Mouse (Mus musculus): ENCODE data around the gene Ltb. TPM values are rescaled to one million over a fixed set of nuclear protein-coding genes. Genes with fewer than 3 reads are reported as not detected.

Ltb gene
- polyA plus RNA-seq, 1 experiment from 2014 or later = 1.2 TPM

DNA sequence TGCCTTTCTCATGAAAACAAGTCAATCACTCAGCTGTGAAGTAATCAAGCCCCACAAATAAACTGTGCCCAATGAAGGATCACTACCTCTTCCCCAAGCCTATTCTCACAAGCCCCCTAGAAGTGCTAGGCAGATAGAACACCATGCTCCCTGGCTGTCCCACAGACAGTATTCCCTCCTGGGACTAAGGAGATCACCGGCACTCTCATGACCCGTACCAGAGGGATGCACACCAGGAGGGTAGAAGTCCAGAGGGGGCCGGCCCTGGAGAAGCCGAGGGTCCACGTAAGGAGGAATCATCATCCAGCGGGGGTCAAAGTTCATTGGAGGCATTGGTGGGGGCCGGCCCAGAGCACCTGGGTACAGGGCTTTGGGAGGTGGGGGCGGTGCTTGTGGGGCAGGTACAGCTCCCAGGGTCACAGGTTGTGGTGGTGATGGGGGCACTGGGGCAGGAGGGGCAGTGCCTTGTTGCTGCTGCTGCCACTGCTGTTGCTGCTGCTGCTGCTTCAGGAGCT lies 36.5 kb upstream of the Ltb start:
- WGBS (ENCODE audit: insufficient replicate concordance) = 84% methylated on average over 8 of the region's 8 CpGs
- Histone ChIP-seq H3K9ac (no peak overlapping the region), H3K9me3 (replicated peaks) (no peaks in the 10 kb centered on the region), H3K27ac (replicated peaks) (no peak overlapping the region), H3K4me3 (replicated peaks) (no peak overlapping the region), H3K4me2 (no peak overlapping the region), H3K4me1 (replicated peaks) (peaks cover 14% of the 10 kb centered on the region), H3K27me3 (no peaks in the 10 kb centered on the region), H3K36me3 (replicated peaks) (peaks cover 100% of the 10 kb centered on the region)
- no peak for ATAC-seq (ENCODE audit: insufficient read depth)

DNA sequence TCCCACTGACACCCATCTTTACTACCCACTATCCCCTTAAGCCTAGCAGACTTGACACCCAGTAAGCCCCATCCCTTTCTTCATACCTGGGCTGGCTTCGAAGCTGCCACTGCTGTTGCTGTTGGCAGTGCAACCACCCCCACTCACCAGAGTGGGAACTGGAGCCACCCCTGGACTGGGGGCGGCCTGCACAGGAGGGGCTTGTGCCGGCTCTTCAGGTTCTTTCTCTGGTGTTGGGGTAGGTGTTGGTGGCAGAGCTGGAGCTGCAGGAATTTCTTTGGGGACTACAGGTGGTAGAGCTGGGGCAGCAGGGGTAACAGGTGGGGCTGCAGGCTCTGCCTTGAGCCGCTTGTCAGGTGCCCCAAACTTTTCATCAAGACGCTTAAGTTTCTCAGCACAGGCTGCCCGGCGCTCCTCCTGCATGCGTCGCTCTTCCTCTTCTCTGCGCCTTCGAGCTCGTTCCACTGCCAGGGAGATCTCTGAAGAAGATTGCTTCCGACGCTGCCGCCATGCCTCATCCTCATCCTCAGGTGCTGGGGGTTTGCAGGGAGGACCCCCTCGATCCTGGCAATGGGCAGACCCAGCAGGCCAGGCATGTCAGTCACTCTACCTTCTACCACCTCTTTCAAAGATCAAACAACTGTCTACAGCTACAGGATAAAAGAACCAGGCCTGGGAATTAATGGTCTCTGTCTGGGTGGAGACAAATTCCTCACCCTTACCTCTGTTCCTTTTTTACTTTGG lies 35.2 kb upstream of the Ltb start:
- Histone ChIP-seq H3K27me3 (no peaks in the 10 kb centered on the region), H3K4me2 (no peak overlapping the region), H3K4me1 (replicated peaks) (peaks cover 27% of the 10 kb centered on the region), H3K9me3 (replicated peaks) (no peaks in the 10 kb centered on the region), H3K4me3 (replicated peaks) (no peak overlapping the region), H3K27ac (replicated peaks) (no peak overlapping the region), H3K36me3 (replicated peaks) (peaks cover 89% of the 10 kb centered on the region), H3K9ac (no peak overlapping the region)
- ATAC-seq (ENCODE audit: insufficient read depth) = no peak
- WGBS (ENCODE audit: insufficient replicate concordance) = 87% methylated on average over 16 of the region's 16 CpGs

DNA sequence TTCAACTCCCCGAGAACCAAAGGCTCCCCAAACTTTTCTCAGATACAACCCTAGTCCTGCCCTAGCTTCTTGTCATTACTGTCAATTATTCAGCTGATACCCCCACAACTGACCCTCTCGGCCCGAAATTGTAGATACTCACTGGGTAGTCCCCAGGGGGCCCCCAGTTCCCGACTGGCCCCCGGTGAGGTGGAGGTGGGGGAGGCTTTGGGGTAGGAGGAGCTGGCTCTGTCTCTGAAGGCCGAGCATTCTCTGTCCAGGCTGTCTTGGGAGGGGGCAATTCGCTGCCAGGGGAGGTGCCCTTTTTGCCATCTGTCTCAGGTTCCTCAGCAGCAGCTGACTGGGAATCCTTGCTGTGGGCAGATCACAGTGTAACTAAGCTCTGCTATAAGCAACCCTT lies 34.6 kb upstream of the Ltb start:
- no peak overlapping the region for H3K27ac ChIP-seq (replicated peaks)
- H3K36me3 ChIP-seq (replicated peaks) = peaks cover 83% of the 10 kb centered on the region
- no peak for ATAC-seq (ENCODE audit: insufficient read depth)
- H3K9ac ChIP-seq = no peak overlapping the region
- WGBS (ENCODE audit: insufficient replicate concordance) = 88% methylated on average over 7 of the region's 7 CpGs
- no peak overlapping the region for H3K4me2 ChIP-seq
- no peaks in the 10 kb centered on the region for H3K9me3 ChIP-seq (replicated peaks)
- H3K4me3 ChIP-seq (replicated peaks) = no peak overlapping the region
- no peaks in the 10 kb centered on the region for H3K27me3 ChIP-seq
- peaks cover 28% of the 10 kb centered on the region for H3K4me1 ChIP-seq (replicated peaks)

DNA sequence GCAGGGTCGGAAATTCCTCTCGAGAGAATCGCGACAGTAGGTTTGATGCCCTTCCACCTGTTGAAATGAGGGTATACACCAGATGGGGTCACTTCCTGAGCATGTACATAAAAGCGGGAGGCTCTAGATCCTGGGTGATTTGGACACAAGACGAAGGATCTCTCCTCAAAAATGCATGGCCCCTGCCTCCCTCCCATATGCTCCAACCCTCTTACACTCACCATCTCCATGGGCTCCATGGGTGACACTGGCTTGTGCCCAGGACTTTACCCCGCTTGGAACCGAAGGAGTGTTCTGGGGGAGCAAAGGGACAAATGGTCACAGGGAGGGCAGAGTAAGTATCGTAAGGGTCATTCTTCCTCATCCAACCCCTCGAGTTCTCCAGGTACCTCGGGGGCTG lies 32.8 kb upstream of the Ltb start:
- no peak overlapping the region for H3K4me2 ChIP-seq
- no peak for ATAC-seq (ENCODE audit: insufficient read depth)
- H3K4me3 ChIP-seq (replicated peaks) = no peak overlapping the region
- 82% methylated on average over 11 of the region's 11 CpGs for WGBS (ENCODE audit: insufficient replicate concordance)
- no peak overlapping the region for H3K9ac ChIP-seq
- peaks cover 65% of the 10 kb centered on the region for H3K36me3 ChIP-seq (replicated peaks)
- no peaks in the 10 kb centered on the region for H3K9me3 ChIP-seq (replicated peaks)
- H3K4me1 ChIP-seq (replicated peaks) = peaks cover 37% of the 10 kb centered on the region
- H3K27ac ChIP-seq (replicated peaks) = no peak overlapping the region
- H3K27me3 ChIP-seq = no peaks in the 10 kb centered on the region

DNA sequence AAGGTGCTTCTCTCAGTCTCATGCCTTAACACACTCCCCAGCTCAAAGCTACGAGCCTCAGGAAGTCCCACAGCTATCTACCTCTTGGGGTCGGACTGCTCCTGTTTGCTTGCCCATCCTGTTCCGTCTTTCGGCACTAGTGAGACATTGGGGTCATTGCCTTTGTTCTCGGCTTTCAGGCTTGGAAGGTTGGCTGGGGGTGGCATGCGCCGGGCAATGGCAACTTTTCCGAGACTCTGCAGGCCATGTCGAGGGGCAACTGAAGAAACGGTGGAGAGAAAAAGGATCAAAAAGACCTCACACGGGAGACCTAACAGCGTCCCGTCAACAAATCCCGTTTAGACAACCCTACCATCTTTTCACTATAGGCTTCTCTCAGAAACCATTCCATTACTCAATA lies 32.1 kb upstream of the Ltb start:
- ATAC-seq (ENCODE audit: insufficient read depth) = no peak
- Histone ChIP-seq H3K27ac (replicated peaks) (0 out of 2 replicates have a peak overlapping the region, but pooled peaks have one; percentile 35), H3K4me2 (peak overlapping the region; percentile 79), H3K4me3 (replicated peaks) (peak overlapping the region; percentile 100; the same call in 1 of the 2 replicates), H3K27me3 (no peaks in the 10 kb centered on the region), H3K36me3 (replicated peaks) (peaks cover 58% of the 10 kb centered on the region), H3K9me3 (replicated peaks) (no peaks in the 10 kb centered on the region), H3K9ac (no peak overlapping the region), H3K4me1 (replicated peaks) (peaks cover 38% of the 10 kb centered on the region)
- WGBS (ENCODE audit: insufficient replicate concordance) = 75% methylated on average over 14 of the region's 14 CpGs

DNA sequence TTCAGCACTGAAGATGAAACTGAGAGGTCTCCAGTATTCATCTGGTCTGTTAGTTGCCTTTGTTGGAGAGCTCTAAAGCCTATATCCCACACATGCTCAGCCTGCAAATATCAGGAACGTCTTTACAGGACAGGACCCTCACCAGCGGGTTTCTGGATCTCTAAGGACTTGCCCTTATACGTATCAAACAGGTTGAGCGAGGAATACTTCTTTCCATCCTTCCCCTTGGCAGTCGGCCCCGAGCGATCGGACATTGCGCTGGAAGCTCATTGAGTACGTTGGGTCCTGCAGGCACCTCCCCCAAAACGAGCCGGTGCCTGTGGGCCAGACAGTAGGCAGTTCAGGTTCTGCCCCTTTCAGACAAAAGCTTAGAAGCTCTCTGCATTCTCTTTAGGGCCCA lies 31.5 kb upstream of the Ltb start:
- Histone ChIP-seq H3K27me3 (no peaks in the 10 kb centered on the region), H3K9ac (peak overlapping the region; percentile 100), H3K27ac (replicated peaks) (peak overlapping the region; percentile 35; the same call in 1 of the 2 replicates), H3K4me1 (replicated peaks) (peaks cover 38% of the 10 kb centered on the region), H3K4me3 (replicated peaks) (peak overlapping the region; percentile 100), H3K9me3 (replicated peaks) (no peaks in the 10 kb centered on the region), H3K36me3 (replicated peaks) (peaks cover 52% of the 10 kb centered on the region), H3K4me2 (peak overlapping the region; percentile 79)
- WGBS (ENCODE audit: insufficient replicate concordance) = 55% methylated on average over 12 of the region's 12 CpGs
- no peak for ATAC-seq (ENCODE audit: insufficient read depth)

DNA sequence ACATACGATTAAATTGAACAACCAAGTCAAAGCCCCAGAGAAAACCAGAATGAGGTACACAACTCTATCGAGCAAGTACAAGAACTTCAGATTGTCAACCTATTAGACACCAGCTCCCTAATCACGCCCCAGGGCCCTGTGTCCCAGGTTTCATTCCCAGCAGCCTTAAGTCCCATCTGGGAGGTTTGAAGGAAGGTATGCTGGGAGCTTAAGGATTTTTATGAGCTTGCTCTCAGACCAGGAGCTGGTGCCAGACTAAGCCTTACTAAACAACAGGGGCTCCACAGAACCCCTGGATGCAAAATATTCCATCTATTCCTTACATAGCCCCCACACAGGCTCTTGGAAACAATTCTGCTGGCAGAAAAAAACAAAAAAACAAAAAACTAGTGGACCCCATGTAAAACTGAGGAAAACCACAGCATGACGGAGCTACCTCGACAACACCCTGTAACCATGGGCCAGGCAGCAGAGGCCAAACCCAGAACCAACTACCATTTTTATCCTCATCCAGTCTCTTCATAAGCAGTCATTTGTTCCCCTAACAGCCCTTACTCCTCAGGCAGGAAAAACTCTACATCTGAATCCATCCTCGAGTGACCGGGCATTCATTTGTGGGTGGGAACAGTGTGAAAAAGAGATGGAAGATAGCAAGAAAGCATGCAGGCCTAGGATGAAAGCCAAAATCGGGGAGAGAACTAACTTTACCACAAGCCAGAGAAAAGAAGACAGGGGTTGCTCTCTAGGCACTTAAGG lies 30.7 kb upstream of the Ltb start:
- Histone ChIP-seq H3K27me3 (no peaks in the 10 kb centered on the region), H3K9ac (peak overlapping the region; percentile 100), H3K9me3 (replicated peaks) (no peaks in the 10 kb centered on the region), H3K4me1 (replicated peaks) (peaks cover 38% of the 10 kb centered on the region), H3K4me3 (replicated peaks) (peak overlapping the region; percentile 100), H3K4me2 (peak overlapping the region; percentile 79), H3K36me3 (replicated peaks) (peaks cover 44% of the 10 kb centered on the region), H3K27ac (replicated peaks) (peak overlapping the region; percentile 95)
- ATAC-seq (ENCODE audit: insufficient read depth) = no peak
- WGBS (ENCODE audit: insufficient replicate concordance) = 11% methylated on average over 8 of the region's 8 CpGs

DNA sequence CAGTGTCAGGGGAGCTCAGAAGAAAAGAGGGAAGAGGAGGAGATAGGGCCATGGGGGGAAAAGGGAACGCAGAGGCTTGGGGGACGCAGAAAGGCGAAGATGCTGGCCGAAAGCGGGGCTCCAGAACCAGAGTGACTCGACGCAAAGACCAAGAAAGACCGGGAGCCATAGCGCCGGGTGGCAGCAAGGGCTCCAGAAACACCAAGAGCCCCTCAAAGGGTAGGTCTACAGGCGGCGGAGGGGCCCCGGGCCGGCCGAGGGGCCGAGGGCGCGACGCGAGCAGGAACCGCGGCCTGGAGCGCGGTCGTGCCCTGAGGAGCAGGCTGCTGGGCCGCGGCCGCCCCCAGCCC lies 30.0 kb upstream of the Ltb start:
- H3K27me3 ChIP-seq = no peaks in the 10 kb centered on the region
- no peaks in the 10 kb centered on the region for H3K9me3 ChIP-seq (replicated peaks)
- peak overlapping the region; percentile 100 for H3K4me3 ChIP-seq (replicated peaks)
- no peak for ATAC-seq (ENCODE audit: insufficient read depth)
- peaks cover 37% of the 10 kb centered on the region for H3K36me3 ChIP-seq (replicated peaks)
- peak overlapping the region; percentile 95 for H3K27ac ChIP-seq (replicated peaks)
- peaks cover 38% of the 10 kb centered on the region for H3K4me1 ChIP-seq (replicated peaks)
- H3K4me2 ChIP-seq = peak overlapping the region; percentile 79
- H3K9ac ChIP-seq = peak overlapping the region; percentile 100
- under 1% methylated on average over 28 of the region's 28 CpGs for WGBS (ENCODE audit: insufficient replicate concordance)

DNA sequence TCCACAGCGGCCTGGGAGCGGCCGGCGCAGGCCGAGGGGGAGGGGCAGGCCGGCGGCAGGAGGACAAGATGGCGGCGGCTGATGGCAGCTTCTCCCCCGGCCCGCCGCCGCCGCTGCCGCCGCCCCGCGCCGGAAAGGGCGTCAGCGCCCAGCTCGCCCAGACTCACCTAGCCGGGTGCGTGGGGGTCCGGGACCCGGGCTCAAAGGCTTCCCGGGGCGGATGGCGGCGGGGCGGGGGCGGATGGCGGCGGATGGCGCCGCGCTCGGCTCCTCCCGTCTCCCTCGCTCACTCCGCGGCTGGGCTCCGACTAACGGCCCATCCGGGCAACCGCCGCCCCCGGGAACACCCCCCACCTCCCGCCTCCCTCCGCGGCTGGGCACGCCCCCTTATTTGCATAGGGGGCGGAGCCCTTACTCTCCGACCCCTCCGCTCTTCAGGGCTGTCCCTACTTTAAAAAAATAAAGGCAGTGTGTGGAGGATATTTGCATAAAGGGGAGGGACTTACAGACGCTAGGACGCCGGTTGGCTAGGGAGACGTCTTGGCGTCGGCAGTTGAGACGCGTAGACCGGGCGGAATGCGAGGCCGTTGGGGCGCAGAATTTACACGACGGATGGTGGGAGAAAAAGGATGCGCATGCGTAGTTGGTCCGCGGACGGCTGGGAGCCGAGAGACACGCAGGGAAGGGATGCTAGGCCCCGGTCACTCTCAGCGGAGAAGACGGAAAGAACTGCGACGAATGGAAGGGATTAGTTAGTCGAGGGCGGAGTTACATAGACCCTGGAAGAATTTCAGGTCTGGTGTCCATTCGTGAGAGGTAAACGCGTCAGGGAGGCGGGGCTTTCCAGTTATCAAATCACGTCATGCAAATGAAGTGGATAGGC lies 29.4 kb upstream of the Ltb start, which contains the start of gene Prrc2a:
Gene Prrc2a (minus strand): TSS at position 330 of the 883 bp plus-strand sequence.
- Histone ChIP-seq H3K4me2 (peak within 1 kb of the TSS; percentile 79), H3K4me1 (replicated peaks) (peaks cover 38% of the 10 kb centered on the region), H3K36me3 (replicated peaks) (peaks cover 31% of the 10 kb centered on the region), H3K27me3 (no peaks in the 10 kb centered on the region), H3K4me3 (replicated peaks) (peak within 1 kb of the TSS; percentile 100), H3K9ac (peak within 1 kb of the TSS; percentile 100), H3K27ac (replicated peaks) (peak within 1 kb of the TSS; percentile 95), H3K9me3 (replicated peaks) (no peaks in the 10 kb centered on the region)
- peak; percentile 96 for ATAC-seq (ENCODE audit: insufficient read depth)
- under 1% methylated on average over 59 of the region's 89 CpGs for WGBS (ENCODE audit: insufficient replicate concordance)

DNA sequence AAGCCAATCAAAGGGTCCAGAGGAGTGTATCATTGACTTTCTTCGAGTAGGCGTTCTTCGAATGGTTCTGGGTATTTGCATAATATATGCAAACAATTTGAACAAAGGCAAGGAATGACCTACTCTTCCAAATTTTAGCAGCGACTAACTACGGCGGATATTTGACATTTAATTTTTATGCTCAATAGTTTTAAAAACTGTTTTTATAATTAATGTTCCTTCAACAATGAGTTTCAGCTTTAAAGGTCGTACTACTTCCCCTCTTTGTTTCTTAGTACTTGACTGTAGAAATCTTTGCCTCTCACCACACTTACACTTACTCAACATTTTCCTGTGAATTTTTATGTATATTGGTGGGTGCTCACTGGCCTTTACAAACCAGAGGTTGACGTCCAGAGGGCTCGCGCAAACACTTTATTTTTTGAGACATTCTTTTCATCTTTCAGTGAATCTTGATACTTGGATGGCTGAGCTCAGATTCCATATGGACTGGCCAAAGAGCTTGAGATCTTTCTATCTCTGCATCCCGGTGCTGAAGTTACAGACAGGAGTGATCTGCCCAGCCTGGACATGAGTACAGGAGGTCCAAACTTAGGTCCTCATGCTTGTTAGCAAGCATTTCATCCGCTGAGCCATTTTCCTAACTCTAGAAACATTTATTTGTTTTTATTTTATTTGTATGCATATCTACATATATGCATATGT lies 28.6 kb upstream of the Ltb start:
- Histone ChIP-seq H3K9ac (peak overlapping the region; percentile 9; the same call in 1 of the 2 replicates), H3K36me3 (replicated peaks) (peaks cover 23% of the 10 kb centered on the region), H3K27me3 (no peaks in the 10 kb centered on the region), H3K4me2 (peak overlapping the region; percentile 79), H3K27ac (replicated peaks) (peak overlapping the region; percentile 95), H3K4me1 (replicated peaks) (peaks cover 38% of the 10 kb centered on the region), H3K4me3 (replicated peaks) (peak overlapping the region; percentile 100), H3K9me3 (replicated peaks) (no peaks in the 10 kb centered on the region)
- ATAC-seq (ENCODE audit: insufficient read depth) = peak; percentile 80
- WGBS (ENCODE audit: insufficient replicate concordance) = 27% methylated on average over 12 of the region's 12 CpGs

Measured in liver, embryonic 15.5 days (tissue).